Mouse (Mus musculus) hindbrain, embryonic 13.5 days (tissue): ENCODE measurements around the gene Fgr. TPM values are rescaled to one million over a fixed set of nuclear protein-coding genes. Genes with fewer than 3 reads are reported as not detected.
A peak's percentile ranks its signal among the peaks of the same experiment; 100 is the strongest.
"Not testable (repeated sequence)": the region's sequence is repeated elsewhere in the genome, so short reads cannot be mapped to it uniquely, and the experiment has no call there.

ENCODE experiments used
- ATAC-seq: fragments of 200-750 bp; cut with Nextera tagmentation; 2 replicates; pipeline ENCODE4 v1.8.0; 2017; ENCODE audit warnings: moderate TSS enrichment; ENCODE audit not compliant: low FRiP score
- H3K27ac ChIP-seq: fragments of 300-500 bp; sonication (generic); 2 replicates; pipeline ENCODE4 v1.5.1; 2015; ENCODE audit warnings: inconsistent platforms, mild to moderate bottlenecking, moderate library complexity
- H3K27me3 ChIP-seq: fragments of 300-500 bp; sonication (generic); 2 replicates; pipeline ENCODE4 v1.6.1; 2015; ENCODE audit warnings: mild to moderate bottlenecking, inconsistent platforms
- H3K36me3 ChIP-seq: fragments of 300-500 bp; sonication (generic); 2 replicates; pipeline ENCODE4 v1.6.1; 2015; ENCODE audit warnings: mild to moderate bottlenecking, inconsistent platforms
- H3K4me1 ChIP-seq: fragments of 300-500 bp; sonication (generic); replicated peaks from 2 replicates; pipeline ENCODE4 v1.6.1; 2015; ENCODE audit warnings: inconsistent platforms
- H3K4me2 ChIP-seq: fragments of 300-500 bp; sonication (generic); 2 replicates; pipeline ENCODE4 v1.6.1; 2015; ENCODE audit warnings: inconsistent platforms, mild to moderate bottlenecking, moderate library complexity
- H3K4me3 ChIP-seq: fragments of 300-500 bp; sonication (generic); 2 replicates; pipeline ENCODE4 v1.5.1; 2015; ENCODE audit warnings: mild to moderate bottlenecking, inconsistent platforms
- H3K9ac ChIP-seq: fragments of 300-500 bp; sonication (generic); 2 replicates; pipeline ENCODE4 v1.6.1; 2015; ENCODE audit warnings: mild to moderate bottlenecking, inconsistent platforms
- H3K9me3 ChIP-seq: fragments of 300-500 bp; sonication (generic); 2 replicates; pipeline ENCODE4 v1.6.1; 2016; ENCODE audit warnings: inconsistent platforms
- WGBS: fragments of 180-500 bp; shearing (Covaris S2); methylation state at CpG from one replicate; pipeline ENCODE4 v1.1.7; 2015; 5-methylcytosine and 5-hydroxymethylcytosine counted together
- polyA plus RNA-seq: library from polyadenylated mRNA; unstranded; fragments of >200 nt; fragmentation: Nextera tagmentation; extraction: Ambion mirVana; gene quantifications from 2 replicates; pipeline ENCODE4 v1.2.1, GENCODE M21; 2015

Gene Fgr
- polyA plus RNA-seq, 1 experiment from 2014 or later, result not detected

DNA sequence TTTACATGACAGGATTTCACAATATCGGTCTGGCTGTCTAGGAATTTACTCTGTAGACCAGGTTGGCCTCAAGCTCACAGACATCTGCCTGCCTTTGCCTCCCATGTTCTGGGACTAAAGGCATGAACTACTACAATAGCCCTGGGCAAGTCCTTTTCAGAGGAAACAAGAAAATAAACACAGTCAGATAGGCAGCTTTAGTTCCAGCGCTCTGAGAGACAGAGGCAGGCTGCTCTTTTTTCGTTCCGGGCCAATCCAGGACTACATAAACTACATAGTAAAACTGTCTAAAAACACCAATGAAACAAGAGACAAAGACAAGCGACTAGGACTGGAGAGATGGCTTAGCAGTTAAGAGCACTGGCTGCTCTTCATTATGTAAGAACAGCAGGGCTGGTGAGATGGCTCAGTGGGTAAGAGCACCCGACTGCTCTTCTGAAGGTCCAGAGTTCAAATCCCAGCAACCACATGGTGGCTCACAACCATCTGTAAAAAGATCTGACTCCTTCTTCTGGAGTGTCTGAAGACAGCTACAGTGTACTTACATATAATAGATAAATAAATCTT lies 32.1 kb downstream of the Fgr start:
- not testable (repeated sequence) for ATAC-seq, H3K9me3 ChIP-seq, H3K4me3 ChIP-seq, H3K4me2 ChIP-seq, H3K9ac ChIP-seq, H3K36me3 ChIP-seq, H3K27ac ChIP-seq
- Histone ChIP-seq H3K4me1 (peaks cover 26% of the 10 kb centered on the region), H3K27me3 (peaks cover 22% of the 10 kb centered on the region)
- 64% methylated on average over 6 of the region's 6 CpGs for WGBS

- 33% methylated on average over 15 of the region's 15 CpGs for WGBS
- Histone ChIP-seq H3K9me3 (no peaks in the 10 kb centered on the region), H3K4me3 (no peak overlapping the region), H3K27me3 (peaks cover 23% of the 10 kb centered on the region), H3K9ac (no peak overlapping the region), H3K4me2 (no peak overlapping the region), H3K36me3 (no peaks in the 10 kb centered on the region), H3K27ac (no peak overlapping the region), H3K4me1 (peaks cover 22% of the 10 kb centered on the region)
- ATAC-seq, result no peak
These were observed 33.9 kb downstream of the Fgr start for GRCm38 (mm10) chr4:133007513-133008380.

DNA sequence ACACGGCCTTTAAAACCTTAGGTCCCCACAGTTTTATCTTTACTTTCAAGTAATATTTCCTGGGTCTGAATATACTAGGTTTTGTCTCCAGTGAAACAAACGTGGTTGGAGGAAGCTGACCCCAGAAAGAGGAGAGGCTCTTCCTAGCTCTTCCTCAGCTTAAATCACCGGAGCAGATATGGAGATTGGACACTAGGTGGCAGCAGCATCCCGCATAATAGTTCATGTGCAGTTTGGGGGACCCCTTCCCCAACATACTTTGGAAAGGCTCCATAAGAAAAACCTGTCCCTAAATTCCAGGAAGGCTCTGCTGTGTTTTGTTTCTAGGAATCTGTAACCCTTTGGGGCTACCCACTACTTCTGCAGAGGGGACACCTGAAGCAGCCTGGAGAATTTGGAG lies 35.2 kb downstream of the Fgr start:
- no peak overlapping the region for H3K4me2 ChIP-seq
- no peak overlapping the region for H3K9ac ChIP-seq
- H3K27me3 ChIP-seq, result peaks cover 23% of the 10 kb centered on the region
- H3K36me3 ChIP-seq, result no peaks in the 10 kb centered on the region
- no peak for ATAC-seq
- H3K9me3 ChIP-seq, result no peaks in the 10 kb centered on the region
- no peak overlapping the region for H3K4me3 ChIP-seq
- peaks cover 23% of the 10 kb centered on the region for H3K4me1 ChIP-seq
- under 1% methylated on average over 4 of the region's 4 CpGs for WGBS
- H3K27ac ChIP-seq, result no peak overlapping the region

- no peak overlapping the region for H3K9ac ChIP-seq
- peaks cover 28% of the 10 kb centered on the region for H3K4me1 ChIP-seq
- H3K4me2 ChIP-seq, result no peak overlapping the region
- no peaks in the 10 kb centered on the region for H3K36me3 ChIP-seq
- no peak overlapping the region for H3K27ac ChIP-seq
- 73% methylated on average over 5 of the region's 5 CpGs for WGBS
- peaks cover 23% of the 10 kb centered on the region for H3K27me3 ChIP-seq
- H3K4me3 ChIP-seq, result no peak overlapping the region
- H3K9me3 ChIP-seq, result no peaks in the 10 kb centered on the region
- ATAC-seq, result no peak
These were observed 35.8 kb downstream of the Fgr start for GRCm38 (mm10) chr4:133009676-133010075.

GRCm38 (mm10) chr4:133010611-133011010 lies 36.7 kb downstream of the Fgr start:
- Histone ChIP-seq H3K27me3 (peaks cover 23% of the 10 kb centered on the region), H3K4me2 (peak overlapping the region; percentile 100), H3K9ac (peak overlapping the region; percentile 100; the same call in 1 of the 2 replicates), H3K27ac (no peak overlapping the region), H3K4me3 (peak overlapping the region; percentile 93), H3K9me3 (no peaks in the 10 kb centered on the region), H3K4me1 (peaks cover 38% of the 10 kb centered on the region), H3K36me3 (no peaks in the 10 kb centered on the region)
- no peak for ATAC-seq
- under 1% methylated on average over 17 of the region's 17 CpGs for WGBS

DNA sequence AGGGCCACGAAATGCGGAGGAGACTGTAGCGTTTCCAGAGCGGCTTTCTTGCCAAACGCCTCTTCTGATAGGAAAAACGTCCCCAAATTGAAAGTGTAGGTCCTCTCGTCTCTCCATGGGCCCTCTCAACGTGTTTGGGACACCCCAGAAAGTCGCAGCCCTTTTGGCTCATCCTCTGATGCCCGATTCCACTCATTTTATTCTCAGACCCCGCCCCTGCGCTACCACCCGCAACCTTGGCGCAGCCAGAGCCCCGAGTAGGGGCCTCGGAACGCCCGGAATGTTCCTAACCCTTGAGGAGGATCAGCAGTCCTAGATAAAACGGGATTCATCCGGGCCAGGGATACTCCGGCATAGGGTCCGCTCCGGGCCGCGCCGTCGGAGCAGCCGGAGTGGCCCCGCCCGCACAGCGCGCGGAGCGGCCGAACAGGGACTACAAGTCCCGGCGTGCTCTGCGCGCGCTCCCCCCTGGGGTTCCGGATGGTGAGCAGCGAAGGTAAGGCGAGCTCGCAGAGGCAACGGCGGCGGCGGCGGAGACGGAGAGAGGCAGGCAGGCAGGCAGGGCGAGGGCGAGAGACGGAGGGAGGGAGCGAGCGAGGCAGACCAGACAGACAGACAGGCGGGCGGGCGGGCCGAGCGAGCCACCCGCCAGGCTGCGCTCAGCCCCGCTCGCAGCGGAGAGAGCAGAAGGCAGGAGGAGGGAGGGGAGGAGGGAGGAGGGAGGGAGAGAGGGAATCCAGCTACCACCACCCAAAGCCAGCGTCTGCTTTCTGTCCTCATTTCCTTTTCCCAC lies 37.3 kb downstream of the Fgr start, which contains the start of gene Ahdc1:
Gene Ahdc1 (plus strand): TSS at position 233 of the 793 bp plus-strand sequence.
- Histone ChIP-seq H3K4me1 (peaks cover 44% of the 10 kb centered on the region), H3K27ac (peak within 1 kb of the TSS; percentile 98), H3K4me2 (peak within 1 kb of the TSS; percentile 100), H3K36me3 (no peaks in the 10 kb centered on the region), H3K9me3 (no peaks in the 10 kb centered on the region), H3K27me3 (peaks cover 23% of the 10 kb centered on the region), H3K4me3 (peak within 1 kb of the TSS; percentile 93), H3K9ac (peak within 1 kb of the TSS; percentile 100)
- under 1% methylated on average over 60 of the region's 66 CpGs for WGBS
- peak; percentile 84 for ATAC-seq

DNA sequence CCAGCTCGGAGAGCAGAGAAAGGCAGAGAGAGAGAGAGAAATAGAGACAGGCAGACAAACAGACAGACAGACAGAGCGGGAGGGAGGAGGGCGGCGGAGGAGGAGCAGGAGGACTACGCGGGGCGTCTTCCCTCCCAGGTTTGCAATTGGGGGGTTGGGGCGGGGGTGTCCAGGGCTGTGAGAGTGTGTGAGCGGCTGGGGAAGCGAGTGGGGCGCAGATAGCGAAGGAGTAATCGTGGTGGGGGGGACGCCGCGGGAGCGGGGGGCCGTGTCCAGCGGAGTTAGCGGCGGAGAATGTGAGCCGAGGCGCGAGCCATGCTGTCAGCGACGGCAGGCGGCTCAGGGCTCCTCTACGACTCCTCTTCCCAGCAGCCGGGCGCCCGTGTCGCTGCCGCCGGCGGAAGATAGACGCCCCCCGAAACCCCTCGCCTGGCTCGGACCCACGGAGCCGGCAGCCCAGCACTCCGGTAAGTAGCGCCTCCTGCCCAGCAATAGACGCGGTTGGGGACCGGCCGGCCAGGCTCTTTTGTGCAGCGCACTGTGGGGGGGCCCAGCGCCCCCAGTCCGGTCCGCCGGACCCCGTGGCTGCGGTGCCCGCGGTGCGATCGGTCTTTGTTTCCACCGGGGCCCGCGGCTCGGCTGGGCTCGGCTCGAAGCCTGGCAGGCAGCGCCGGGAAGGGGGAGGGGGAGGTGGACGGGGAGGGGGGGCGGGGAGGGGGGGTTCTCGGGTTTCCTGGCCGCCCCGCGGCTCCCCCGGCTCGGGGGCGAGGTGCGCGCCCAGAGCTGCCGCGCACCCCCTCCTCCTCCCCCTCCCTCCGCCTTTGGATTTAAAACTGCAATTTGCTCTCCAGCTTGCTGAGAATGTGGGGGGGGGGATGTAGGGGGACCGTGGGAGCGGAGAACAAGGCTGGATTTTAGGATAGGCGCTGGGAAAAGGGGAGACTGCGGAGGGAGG lies 38.2 kb downstream of the Fgr start:
- peak overlapping the region; percentile 100 for H3K9ac ChIP-seq
- H3K4me2 ChIP-seq, result peak overlapping the region; percentile 100
- no peaks in the 10 kb centered on the region; the same call in 1 of the 2 replicates for H3K36me3 ChIP-seq
- WGBS, result under 1% methylated on average over 73 of the region's 84 CpGs
- peak overlapping the region; percentile 98 for H3K27ac ChIP-seq
- H3K4me1 ChIP-seq, result peaks cover 53% of the 10 kb centered on the region
- peak overlapping the region; percentile 93 for H3K4me3 ChIP-seq
- peaks cover 23% of the 10 kb centered on the region for H3K27me3 ChIP-seq
- H3K9me3 ChIP-seq, result no peaks in the 10 kb centered on the region
- ATAC-seq, result peak; percentile 8

DNA sequence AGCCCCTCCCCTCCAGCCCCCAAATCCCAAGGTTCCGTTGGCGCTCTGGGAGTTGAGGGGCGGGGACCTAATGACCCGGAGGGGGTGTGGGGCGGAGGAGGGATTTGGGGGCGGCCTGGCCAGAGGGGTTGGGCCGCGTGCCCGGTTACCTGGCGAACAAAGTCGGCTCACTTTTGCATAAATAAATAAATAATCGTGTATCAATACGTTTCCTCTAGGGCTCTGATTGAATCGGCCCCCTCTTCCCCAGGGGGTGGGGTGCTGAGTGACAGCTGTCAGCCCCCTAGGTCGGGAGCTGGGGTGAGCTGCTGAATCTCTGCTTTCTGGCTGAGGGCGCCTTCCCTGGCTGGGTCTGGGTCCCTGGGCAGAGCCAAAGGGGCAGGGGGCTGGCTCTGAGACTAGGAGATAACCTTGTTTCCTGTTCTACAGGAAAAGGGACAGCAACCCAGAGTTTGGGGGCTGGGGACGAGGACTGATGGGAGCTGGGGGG lies 38.9 kb downstream of the Fgr start:
- no peaks in the 10 kb centered on the region; the same call in 1 of the 2 replicates for H3K36me3 ChIP-seq
- H3K27me3 ChIP-seq, result peaks cover 23% of the 10 kb centered on the region
- no peak for ATAC-seq
- H3K9me3 ChIP-seq, result no peaks in the 10 kb centered on the region
- peak overlapping the region; percentile 100 for H3K9ac ChIP-seq
- H3K27ac ChIP-seq, result peak overlapping the region; percentile 98
- H3K4me3 ChIP-seq, result peak overlapping the region; percentile 93
- peaks cover 60% of the 10 kb centered on the region for H3K4me1 ChIP-seq
- H3K4me2 ChIP-seq, result peak overlapping the region; percentile 100
- WGBS, result 0% methylated on average over 14 of the region's 17 CpGs

- H3K4me1 ChIP-seq, result peaks cover 65% of the 10 kb centered on the region
- H3K4me2 ChIP-seq, result peak overlapping the region; percentile 100
- H3K4me3 ChIP-seq, result peak overlapping the region; percentile 93
- peak; percentile 8; the same call in 1 of the 2 replicates for ATAC-seq
- H3K9ac ChIP-seq, result peak overlapping the region; percentile 100
- WGBS, result under 1% methylated on average over 17 of the region's 18 CpGs
- no peaks in the 10 kb centered on the region; the same call in 1 of the 2 replicates for H3K36me3 ChIP-seq
- peaks cover 18% of the 10 kb centered on the region for H3K27me3 ChIP-seq
- H3K27ac ChIP-seq, result peak overlapping the region; percentile 98
- no peaks in the 10 kb centered on the region for H3K9me3 ChIP-seq
These were observed 39.5 kb downstream of the Fgr start for GRCm38 (mm10) chr4:133013266-133013891.

DNA sequence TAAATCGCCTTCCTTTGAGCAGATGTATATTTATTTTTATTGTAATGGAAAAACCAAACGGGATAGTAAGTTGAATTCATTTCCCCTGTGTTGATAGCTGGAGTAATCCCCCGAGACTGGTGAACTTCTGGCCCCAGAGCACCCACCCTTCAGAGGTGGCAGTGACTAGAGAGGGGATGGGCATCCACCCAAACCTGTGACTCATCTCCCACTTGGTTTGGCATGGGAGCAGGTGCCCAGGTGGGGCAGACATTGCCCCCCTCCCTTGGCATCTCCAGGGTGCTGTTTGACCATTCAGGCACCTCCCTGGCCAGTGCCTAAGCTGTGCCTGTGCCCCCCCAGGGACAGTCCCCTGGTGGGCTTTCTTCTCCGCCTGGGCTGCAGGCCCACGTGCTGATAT lies 40.2 kb downstream of the Fgr start:
- H3K4me2 ChIP-seq, result peak overlapping the region; percentile 100
- H3K4me1 ChIP-seq, result peaks cover 71% of the 10 kb centered on the region
- WGBS, result 20% methylated on average over 5 of the region's 5 CpGs
- H3K27ac ChIP-seq, result peak overlapping the region; percentile 98
- peaks cover 18% of the 10 kb centered on the region for H3K27me3 ChIP-seq
- peak overlapping the region; percentile 100 for H3K9ac ChIP-seq
- ATAC-seq, result no peak
- peak overlapping the region; percentile 93 for H3K4me3 ChIP-seq
- no peaks in the 10 kb centered on the region for H3K9me3 ChIP-seq
- H3K36me3 ChIP-seq, result no peaks in the 10 kb centered on the region; the same call in 1 of the 2 replicates
